Mouse (Mus musculus): Measurements from ENCODE around the gene Podxl. TPM values are rescaled to one million over a fixed set of nuclear protein-coding genes. Genes with fewer than 3 reads are reported as not detected.
A peak's percentile ranks its signal among the peaks of the same experiment; 100 is the strongest.

The Podxl gene
- polyA plus RNA-seq, 1 experiment: 141 TPM

DNA sequence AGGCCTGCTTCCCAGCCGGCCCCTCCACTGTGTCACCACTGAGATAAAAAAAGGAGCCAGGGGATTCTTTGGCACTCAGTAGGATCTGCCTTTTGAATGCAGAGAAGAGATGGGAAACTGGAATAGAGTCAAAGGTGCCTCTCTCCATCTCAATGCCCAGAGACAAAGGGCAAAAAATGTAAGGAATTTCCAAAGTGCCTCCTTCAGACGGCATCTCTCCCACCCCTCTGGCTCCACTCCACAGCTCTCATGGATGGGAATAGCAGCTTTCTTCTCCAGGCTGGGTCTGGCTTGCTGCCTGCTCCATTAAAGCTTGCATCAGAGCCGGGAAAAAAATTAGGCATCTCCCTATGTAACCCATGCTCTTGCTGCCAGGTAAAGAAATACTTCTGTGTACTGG is 37.4 kb upstream of the Podxl start:
- no peak for TF ChIP-seq CTCF (IDR thresholded peaks at IDR 0.05; ENCODE audit: low read depth, low read length)
- no peak for TF ChIP-seq EP300 (IDR thresholded peaks at IDR 0.05; ENCODE audit: insufficient read depth, low read depth, low read length)
- TF ChIP-seq POLR2A (IDR thresholded peaks at IDR 0.05; ENCODE audit: insufficient read depth, low read length): no peak
- no peak overlapping the region for H3K9ac ChIP-seq (ENCODE audit: low read depth, poor library complexity, severe bottlenecking)
- H3K4me1 ChIP-seq (ENCODE audit: control insufficient read depth, insufficient read depth, low read length): peaks cover 7% of the 10 kb centered on the region
- no peaks in the 10 kb centered on the region for H3K9me3 ChIP-seq (replicated peaks; ENCODE audit: control insufficient read depth, insufficient read depth, low read length, poor library complexity, severe bottlenecking)
- H3K36me3 ChIP-seq (ENCODE audit: control insufficient read depth, insufficient read depth, low read length, poor library complexity, severe bottlenecking): no peaks in the 10 kb centered on the region
- no peaks in the 10 kb centered on the region for H3K27me3 ChIP-seq (ENCODE audit: control insufficient read depth, insufficient read depth, low read length, poor library complexity, severe bottlenecking)
- peak overlapping the region; percentile 40; the same call in 1 of the 2 replicates for H3K27ac ChIP-seq (ENCODE audit: insufficient read depth, low read length)
- H3K4me3 ChIP-seq (ENCODE audit: low read depth, low read length): no peak overlapping the region

DNA sequence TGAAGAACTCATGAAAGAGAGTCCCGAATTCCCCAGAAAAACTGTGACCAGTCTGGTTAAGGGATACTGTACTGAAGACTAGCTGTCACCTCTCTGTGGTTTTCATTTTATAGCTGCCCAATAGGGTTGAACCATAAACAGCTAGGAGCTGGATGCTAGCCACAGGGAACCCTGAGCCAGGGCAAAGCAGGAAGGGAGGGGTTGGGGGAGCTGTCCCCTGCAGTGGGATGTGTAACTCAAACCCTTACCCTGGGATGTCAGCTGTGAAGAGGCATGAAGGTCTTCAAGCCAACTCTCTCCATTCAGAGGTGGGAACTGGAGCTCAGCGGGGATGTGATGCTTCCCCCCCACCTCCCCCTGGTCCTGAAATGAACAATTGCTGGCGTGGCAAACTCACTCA is 36.1 kb upstream of the Podxl start:
- TF ChIP-seq CTCF (IDR thresholded peaks at IDR 0.05; ENCODE audit: low read depth, low read length): no peak
- TF ChIP-seq EP300 (IDR thresholded peaks at IDR 0.05; ENCODE audit: insufficient read depth, low read depth, low read length): no peak
- TF ChIP-seq POLR2A (IDR thresholded peaks at IDR 0.05; ENCODE audit: insufficient read depth, low read length): no peak
- H3K27ac ChIP-seq (ENCODE audit: insufficient read depth, low read length): no peak overlapping the region
- H3K9me3 ChIP-seq (replicated peaks; ENCODE audit: control insufficient read depth, insufficient read depth, low read length, poor library complexity, severe bottlenecking): no peaks in the 10 kb centered on the region
- no peaks in the 10 kb centered on the region for H3K36me3 ChIP-seq (ENCODE audit: control insufficient read depth, insufficient read depth, low read length, poor library complexity, severe bottlenecking)
- H3K4me1 ChIP-seq (ENCODE audit: control insufficient read depth, insufficient read depth, low read length): peaks cover 7% of the 10 kb centered on the region
- H3K9ac ChIP-seq (ENCODE audit: low read depth, poor library complexity, severe bottlenecking): no peak overlapping the region
- H3K27me3 ChIP-seq (ENCODE audit: control insufficient read depth, insufficient read depth, low read length, poor library complexity, severe bottlenecking): no peaks in the 10 kb centered on the region
- H3K4me3 ChIP-seq (ENCODE audit: low read depth, low read length): no peak overlapping the region

DNA sequence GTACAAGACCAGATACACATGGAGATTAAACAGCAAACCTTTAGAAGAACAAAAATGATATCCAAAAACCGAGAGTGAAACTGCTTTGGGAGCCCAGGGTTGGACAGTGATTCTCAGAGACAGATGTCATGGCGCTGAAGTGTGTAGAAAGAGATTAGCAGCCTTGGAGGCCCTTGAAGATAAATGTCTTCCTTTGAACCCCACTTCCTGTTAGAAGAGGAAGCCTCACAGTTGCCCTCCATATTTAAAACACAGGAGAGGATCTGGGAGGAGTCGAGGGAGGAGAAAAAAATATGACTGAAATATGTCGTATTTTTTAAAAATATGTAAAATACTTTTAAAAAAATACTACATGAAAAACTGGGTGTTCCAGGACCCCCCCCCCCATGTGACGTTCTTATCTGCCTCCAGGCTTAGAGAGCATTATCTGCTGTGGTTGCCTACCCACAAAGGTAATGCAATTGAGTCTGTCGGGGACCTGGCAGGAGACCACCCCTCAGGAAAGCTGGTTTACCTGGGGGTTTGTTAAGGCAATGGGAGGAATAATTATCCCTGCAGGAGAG is 34.6 kb upstream of the Podxl start:
- Histone ChIP-seq H3K4me1 (ENCODE audit: control insufficient read depth, insufficient read depth, low read length) (peaks cover 7% of the 10 kb centered on the region), H3K27me3 (ENCODE audit: control insufficient read depth, insufficient read depth, low read length, poor library complexity, severe bottlenecking) (no peaks in the 10 kb centered on the region)

DNA sequence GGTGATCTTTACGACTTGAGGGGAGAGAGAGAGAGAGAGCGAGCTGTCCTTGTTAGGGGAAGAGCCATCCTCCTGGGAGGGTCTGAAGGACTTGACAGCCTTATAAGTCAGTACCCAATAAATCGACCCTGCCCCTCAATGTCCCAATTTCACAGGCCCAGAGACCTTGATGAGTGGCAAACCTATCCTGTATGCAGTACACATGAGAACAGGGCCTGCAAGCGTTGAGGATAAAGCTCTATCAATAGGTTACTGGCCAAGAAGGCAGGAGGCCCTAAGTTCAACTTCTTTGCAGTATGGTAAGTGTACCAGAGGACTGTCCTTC is 33.3 kb upstream of the Podxl start:
- no peaks in the 10 kb centered on the region for H3K36me3 ChIP-seq (ENCODE audit: control insufficient read depth, insufficient read depth, low read length, poor library complexity, severe bottlenecking)
- H3K9me3 ChIP-seq (replicated peaks; ENCODE audit: control insufficient read depth, insufficient read depth, low read length, poor library complexity, severe bottlenecking): no peaks in the 10 kb centered on the region
- no peaks in the 10 kb centered on the region for H3K27me3 ChIP-seq (ENCODE audit: control insufficient read depth, insufficient read depth, low read length, poor library complexity, severe bottlenecking)
- no peak for TF ChIP-seq POLR2A (IDR thresholded peaks at IDR 0.05; ENCODE audit: insufficient read depth, low read length)
- no peak for TF ChIP-seq EP300 (IDR thresholded peaks at IDR 0.05; ENCODE audit: insufficient read depth, low read depth, low read length)
- TF ChIP-seq CTCF (IDR thresholded peaks at IDR 0.05; ENCODE audit: low read depth, low read length): no peak
- no peak overlapping the region for H3K9ac ChIP-seq (ENCODE audit: low read depth, poor library complexity, severe bottlenecking)
- H3K4me1 ChIP-seq (ENCODE audit: control insufficient read depth, insufficient read depth, low read length): peaks cover 7% of the 10 kb centered on the region
- H3K27ac ChIP-seq (ENCODE audit: insufficient read depth, low read length): no peak overlapping the region
- no peak overlapping the region for H3K4me3 ChIP-seq (ENCODE audit: low read depth, low read length)

More for the DNA sequence above, 34.6 kb upstream of the Podxl start:
- Histone ChIP-seq H3K4me3 (ENCODE audit: low read depth, low read length) (no peak overlapping the region), H3K27ac (ENCODE audit: insufficient read depth, low read length) (no peak overlapping the region), H3K9ac (ENCODE audit: low read depth, poor library complexity, severe bottlenecking) (no peak overlapping the region), H3K9me3 (replicated peaks; ENCODE audit: control insufficient read depth, insufficient read depth, low read length, poor library complexity, severe bottlenecking) (no peaks in the 10 kb centered on the region), H3K36me3 (ENCODE audit: control insufficient read depth, insufficient read depth, low read length, poor library complexity, severe bottlenecking) (no peaks in the 10 kb centered on the region)
- no peak for TF ChIP-seq CTCF (IDR thresholded peaks at IDR 0.05; ENCODE audit: low read depth, low read length)
- no peak for TF ChIP-seq EP300 (IDR thresholded peaks at IDR 0.05; ENCODE audit: insufficient read depth, low read depth, low read length)
- no peak for TF ChIP-seq POLR2A (IDR thresholded peaks at IDR 0.05; ENCODE audit: insufficient read depth, low read length)

DNA sequence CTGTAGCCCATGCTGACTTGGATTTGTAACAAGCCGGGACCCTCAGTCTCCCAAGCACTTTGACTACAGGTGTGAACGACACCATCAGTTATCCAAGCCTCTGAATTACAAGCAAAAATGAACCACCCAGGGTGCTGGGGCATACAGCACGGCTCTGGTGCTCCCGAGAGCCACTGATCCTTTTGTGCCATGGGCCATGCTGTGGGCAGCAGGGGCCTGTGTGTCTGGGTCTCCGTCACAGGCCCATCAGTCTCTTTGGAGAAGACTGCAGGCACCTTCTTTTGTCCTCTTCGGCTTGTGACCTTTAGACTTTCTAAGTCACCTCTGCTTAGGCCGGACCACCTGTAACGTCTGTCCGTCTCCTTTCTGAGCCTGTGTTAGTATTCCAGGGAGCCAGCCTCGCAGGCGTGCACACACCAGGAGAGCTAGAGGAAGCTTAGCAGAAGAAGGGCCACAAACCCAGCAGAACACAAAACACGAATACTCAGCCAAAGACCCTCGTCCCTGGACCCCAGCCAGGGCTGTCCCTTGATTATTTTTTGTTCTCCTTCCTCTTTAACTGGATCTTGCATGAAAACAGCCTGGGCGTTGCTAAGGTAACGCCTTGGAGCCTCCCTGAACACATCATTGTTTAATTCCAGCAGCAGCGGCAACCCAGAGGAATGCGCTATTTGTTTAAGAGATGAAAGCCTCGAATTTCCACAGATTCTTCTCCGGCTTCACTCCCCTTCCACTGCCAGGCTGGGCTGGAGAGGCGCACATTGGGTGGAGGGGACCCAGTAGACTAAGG is 32.8 kb upstream of the Podxl start:
- Histone ChIP-seq H3K4me3 (ENCODE audit: low read depth, low read length) (no peak overlapping the region), H3K27me3 (ENCODE audit: control insufficient read depth, insufficient read depth, low read length, poor library complexity, severe bottlenecking) (no peaks in the 10 kb centered on the region), H3K36me3 (ENCODE audit: control insufficient read depth, insufficient read depth, low read length, poor library complexity, severe bottlenecking) (no peaks in the 10 kb centered on the region), H3K9ac (ENCODE audit: low read depth, poor library complexity, severe bottlenecking) (no peak overlapping the region), H3K4me1 (ENCODE audit: control insufficient read depth, insufficient read depth, low read length) (peaks cover 7% of the 10 kb centered on the region), H3K9me3 (replicated peaks; ENCODE audit: control insufficient read depth, insufficient read depth, low read length, poor library complexity, severe bottlenecking) (no peaks in the 10 kb centered on the region), H3K27ac (ENCODE audit: insufficient read depth, low read length) (no peak overlapping the region)
- no peak for TF ChIP-seq CTCF (IDR thresholded peaks at IDR 0.05; ENCODE audit: low read depth, low read length)
- no peak for TF ChIP-seq POLR2A (IDR thresholded peaks at IDR 0.05; ENCODE audit: insufficient read depth, low read length)
- TF ChIP-seq EP300 (IDR thresholded peaks at IDR 0.05; ENCODE audit: insufficient read depth, low read depth, low read length): no peak

DNA sequence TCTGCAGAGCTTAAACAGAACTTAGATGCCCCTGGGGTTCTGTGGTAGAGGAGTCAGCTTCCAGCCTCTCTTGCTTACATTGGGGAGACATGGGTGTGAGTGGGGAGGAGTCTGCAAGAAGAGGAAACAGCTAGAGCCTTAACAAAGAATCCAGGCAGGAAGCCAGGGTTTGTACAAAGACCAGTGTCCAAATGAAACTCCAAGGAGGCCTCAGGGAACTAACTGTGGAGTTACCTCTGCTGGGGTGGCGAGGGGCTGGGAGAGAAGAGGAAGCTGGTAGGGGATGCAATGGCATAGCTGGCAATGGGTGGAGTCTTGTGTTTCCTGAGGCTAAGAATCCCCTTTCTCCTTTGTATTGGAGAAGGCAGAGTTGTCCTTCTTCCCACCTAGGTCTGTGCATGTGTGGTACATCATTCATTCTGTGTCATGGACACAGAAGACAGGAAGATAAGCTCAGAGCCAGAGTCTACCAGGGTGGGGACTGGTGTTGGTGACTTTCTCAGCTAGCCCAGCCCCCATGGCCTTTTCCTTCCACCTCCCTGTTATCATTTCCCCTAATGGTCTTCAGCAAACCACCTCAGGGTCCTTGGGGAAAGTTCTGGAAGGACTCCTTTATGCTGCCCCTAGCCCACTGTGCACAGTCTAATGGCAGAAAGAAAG is 28.9 kb upstream of the Podxl start:
- no peak overlapping the region for H3K27ac ChIP-seq (ENCODE audit: insufficient read depth, low read length)
- TF ChIP-seq CTCF (IDR thresholded peaks at IDR 0.05; ENCODE audit: low read depth, low read length) (no peak), POLR2A (IDR thresholded peaks at IDR 0.05; ENCODE audit: insufficient read depth, low read length) (no peak), EP300 (IDR thresholded peaks at IDR 0.05; ENCODE audit: insufficient read depth, low read depth, low read length) (no peak)
- H3K36me3 ChIP-seq (ENCODE audit: control insufficient read depth, insufficient read depth, low read length, poor library complexity, severe bottlenecking): no peaks in the 10 kb centered on the region
- no peaks in the 10 kb centered on the region for H3K4me1 ChIP-seq (ENCODE audit: control insufficient read depth, insufficient read depth, low read length)
- no peak overlapping the region for H3K4me3 ChIP-seq (ENCODE audit: low read depth, low read length)
- no peaks in the 10 kb centered on the region for H3K27me3 ChIP-seq (ENCODE audit: control insufficient read depth, insufficient read depth, low read length, poor library complexity, severe bottlenecking)
- H3K9me3 ChIP-seq (replicated peaks; ENCODE audit: control insufficient read depth, insufficient read depth, low read length, poor library complexity, severe bottlenecking): no peaks in the 10 kb centered on the region
- no peak overlapping the region for H3K9ac ChIP-seq (ENCODE audit: low read depth, poor library complexity, severe bottlenecking)

All from ES-Bruce4 (cell line).